Mouse (Mus musculus): ENCODE data around the gene Cd53.

GRCm38 (mm10) chr3:106808972-106809695 is 19.2 kb upstream of the Cd53 start:
- no peak for TF ChIP-seq CTCF (IDR thresholded peaks at IDR 0.05; ENCODE audit: borderline replicate concordance, control insufficient read depth, extremely low read depth, insufficient read depth, low read length, poor library complexity)
- TF ChIP-seq POLR2A (IDR thresholded peaks at IDR 0.05; ENCODE audit: control insufficient read depth, extremely low read depth, insufficient read depth, low read length, poor library complexity) = no peak

Data from thymus, adult 2 months (tissue).